Mouse (Mus musculus): ENCODE results near the gene Tmem156. TPM values are rescaled to one million over a fixed set of nuclear protein-coding genes. Genes with fewer than 3 reads are reported as not detected.

Tmem156 gene
- total and polyA plus RNA-seq, 2 experiments from 2014 or later: 0.15 to 0.19 TPM

- Histone ChIP-seq H3K27ac (ENCODE audit: low read depth, low read length) (peak overlapping the region; percentile 58), H3K9ac (peak overlapping the region; percentile 75), H3K9me3 (ENCODE audit: low read length) (no peaks in the 10 kb centered on the region), H3K36me3 (ENCODE audit: insufficient read depth) (no peaks in the 10 kb centered on the region), H3K4me2 (ENCODE audit: low read depth) (peak overlapping the region; percentile 82), H3K4me3 (ENCODE audit: low read depth, low read length) (peak overlapping the region; percentile 70), H3K27me3 (ENCODE audit: insufficient read depth, low read length) (no peaks in the 10 kb centered on the region), H3K4me1 (ENCODE audit: insufficient read depth) (no peaks in the 10 kb centered on the region)
- DNase-seq (peak; percentile 28), ATAC-seq (peak; percentile 26)
- WGBS: 3% methylated on average over 36 of the region's 42 CpGs
- no peak for TF ChIP-seq CTCF (IDR thresholded peaks at IDR 0.05; ENCODE audit: low read depth)
Observed at GRCm38 (mm10) chr5:65107773-65108432, 16.0 kb upstream of the Tmem156 start.

- no peaks in the 10 kb centered on the region for H3K27me3 ChIP-seq (ENCODE audit: insufficient read depth, low read length)
- peak; percentile 87 for DNase-seq
- 6% methylated on average over 37 of the region's 56 CpGs for WGBS
- peak within 1 kb of the TSS; percentile 58 for H3K27ac ChIP-seq (ENCODE audit: low read depth, low read length)
- peak; percentile 90 for ATAC-seq
- H3K4me3 ChIP-seq (ENCODE audit: low read depth, low read length): peak within 1 kb of the TSS; percentile 70
- no peaks in the 10 kb centered on the region for H3K9me3 ChIP-seq (ENCODE audit: low read length)
- no peaks in the 10 kb centered on the region for H3K36me3 ChIP-seq (ENCODE audit: insufficient read depth)
- TF ChIP-seq CTCF (IDR thresholded peaks at IDR 0.05; ENCODE audit: low read depth): 0 out of 2 replicates have a peak, but pooled peaks have one; percentile 3
- no peaks in the 10 kb centered on the region for H3K4me1 ChIP-seq (ENCODE audit: insufficient read depth)
- H3K9ac ChIP-seq: peak within 1 kb of the TSS; percentile 75
- H3K4me2 ChIP-seq (ENCODE audit: low read depth): peak within 1 kb of the TSS; percentile 82
Observed at GRCm38 (mm10) chr5:65106876-65107772, 15.2 kb upstream of the Tmem156 start, which contains the start of gene Klhl5. Klhl5 (plus strand) TSS chr5:65107539.

GRCm38 (mm10) chr5:65102641-65103042, 10.7 kb upstream of the Tmem156 start:
- H3K27ac ChIP-seq (ENCODE audit: low read depth, low read length): no peak overlapping the region

GRCm38 (mm10) chr5:65102026-65102640, 10.2 kb upstream of the Tmem156 start:
- Histone ChIP-seq H3K4me2 (ENCODE audit: low read depth) (no peak overlapping the region), H3K36me3 (ENCODE audit: insufficient read depth) (no peaks in the 10 kb centered on the region), H3K9me3 (ENCODE audit: low read length) (no peaks in the 10 kb centered on the region), H3K27ac (ENCODE audit: low read depth, low read length) (no peak overlapping the region), H3K27me3 (ENCODE audit: insufficient read depth, low read length) (no peaks in the 10 kb centered on the region), H3K9ac (no peak overlapping the region), H3K4me3 (ENCODE audit: low read depth, low read length) (no peak overlapping the region), H3K4me1 (ENCODE audit: insufficient read depth) (no peaks in the 10 kb centered on the region)
- TF ChIP-seq CTCF (IDR thresholded peaks at IDR 0.05; ENCODE audit: low read depth): no peak
- ATAC-seq (no peak), DNase-seq (no peak)
- WGBS: 49% methylated on average over 3 of the region's 3 CpGs

More at GRCm38 (mm10) chr5:65102641-65103042, 10.7 kb upstream of the Tmem156 start:
- Histone ChIP-seq H3K9me3 (ENCODE audit: low read length) (no peaks in the 10 kb centered on the region), H3K4me2 (ENCODE audit: low read depth) (no peak overlapping the region), H3K4me1 (ENCODE audit: insufficient read depth) (no peaks in the 10 kb centered on the region), H3K9ac (no peak overlapping the region), H3K36me3 (ENCODE audit: insufficient read depth) (no peaks in the 10 kb centered on the region), H3K4me3 (ENCODE audit: low read depth, low read length) (no peak overlapping the region), H3K27me3 (ENCODE audit: insufficient read depth, low read length) (no peaks in the 10 kb centered on the region)
- ATAC-seq: no peak
- no peak for DNase-seq
- 33% methylated on average over 10 of the region's 10 CpGs for WGBS
- TF ChIP-seq CTCF (IDR thresholded peaks at IDR 0.05; ENCODE audit: low read depth): no peak

- Histone ChIP-seq H3K9me3 (ENCODE audit: low read length) (no peaks in the 10 kb centered on the region), H3K27ac (ENCODE audit: low read depth, low read length) (no peak overlapping the region), H3K4me3 (ENCODE audit: low read depth, low read length) (no peak overlapping the region), H3K9ac (no peak overlapping the region), H3K4me1 (ENCODE audit: insufficient read depth) (no peaks in the 10 kb centered on the region), H3K36me3 (ENCODE audit: insufficient read depth) (no peaks in the 10 kb centered on the region), H3K27me3 (ENCODE audit: insufficient read depth, low read length) (no peaks in the 10 kb centered on the region), H3K4me2 (ENCODE audit: low read depth) (no peak overlapping the region)
- no peak for ATAC-seq
- 91% methylated on average over 6 of the region's 6 CpGs for WGBS
- TF ChIP-seq CTCF (IDR thresholded peaks at IDR 0.05; ENCODE audit: low read depth): no peak
- no peak for DNase-seq
Observed at GRCm38 (mm10) chr5:65101621-65102020, 9.7 kb upstream of the Tmem156 start.

GRCm38 (mm10) chr5:65101209-65101608, 9.3 kb upstream of the Tmem156 start:
- H3K4me3 ChIP-seq (ENCODE audit: low read depth, low read length): no peak overlapping the region
- TF ChIP-seq CTCF (IDR thresholded peaks at IDR 0.05; ENCODE audit: low read depth): no peak
- H3K27ac ChIP-seq (ENCODE audit: low read depth, low read length): no peak overlapping the region
- H3K4me1 ChIP-seq (ENCODE audit: insufficient read depth): no peaks in the 10 kb centered on the region
- 84% methylated on average over 5 of the region's 5 CpGs for WGBS
- H3K4me2 ChIP-seq (ENCODE audit: low read depth): no peak overlapping the region
- H3K36me3 ChIP-seq (ENCODE audit: insufficient read depth): no peaks in the 10 kb centered on the region
- DNase-seq (no peak), ATAC-seq (no peak)
- H3K9me3 ChIP-seq (ENCODE audit: low read length): no peaks in the 10 kb centered on the region
- H3K27me3 ChIP-seq (ENCODE audit: insufficient read depth, low read length): no peaks in the 10 kb centered on the region
- no peak overlapping the region for H3K9ac ChIP-seq
